Mouse (Mus musculus): ENCODE data around the gene Spindoc.

- TF ChIP-seq POLR2A (IDR thresholded peaks at IDR 0.05; ENCODE audit: low read depth, low read length): no peak
- no peak for TF ChIP-seq CTCF (IDR thresholded peaks at IDR 0.05; ENCODE audit: extremely low read depth, insufficient read depth, insufficient read length, insufficient replicate concordance)
These were observed 40.3 kb upstream of the Spindoc start for GRCm38 (mm10) chr19:7423028-7423655.

All from spleen, adult 2 months (tissue).